Mouse (Mus musculus) duodenum, adult 2 months (tissue): ENCODE measurements around the gene Bptf. TPM values are rescaled to one million over a fixed set of nuclear protein-coding genes. Genes with fewer than 3 reads are reported as not detected.

Experiments
- polyA plus RNA-seq: library from polyadenylated mRNA; depleted of rRNA; stranded (reverse); fragments of >200 nt; gene quantifications from 2 replicates; pipeline ENCODE4 v1.2.3, GENCODE M21; 2012; ENCODE audit warnings: low replicate concordance; rRNA removed

The Bptf gene
- 7.5 and 10.6 TPM in 2 replicates for polyA plus RNA-seq

GRCm38 (mm10) chr11:107131749-107132421 is at the start of gene Bptf:
Bptf (minus strand) TSS chr11:107132127.

GRCm38 (mm10) chr11:107025411-107026321 is 106.3 kb downstream of the Bptf start, which contains the start of gene 1810010H24Rik:
1810010H24Rik (plus strand) TSS chr11:107025681.

GRCm38 (mm10) chr11:106999151-106999948 is 132.6 kb downstream of the Bptf start, which contains the start of gene Kpna2:
Kpna2 (minus strand) TSS chr11:106999541.

Other genes starting within 250 kb of the Bptf start
- gene Smurf2, start 211.4 kb downstream of the Bptf start, polyA plus RNA-seq, result 4.1 TPM in 2 replicates
- gene Kpna2, start 132.6 kb downstream of the Bptf start, polyA plus RNA-seq, result 3.9 and 13.8 TPM in 2 replicates
- gene 1810010H24Rik, start 106.4 kb downstream of the Bptf start, polyA plus RNA-seq, result 1.9 and 4.5 TPM in 2 replicates
- 0.95 and 0.99 TPM in 2 replicates for gene Nol11, start 57.3 kb upstream of the Bptf start, polyA plus RNA-seq